Mouse (Mus musculus): ENCODE measurements around the gene Kcnq5. TPM values are rescaled to one million over a fixed set of nuclear protein-coding genes. Genes with fewer than 3 reads are reported as not detected.
"Not testable (repeated sequence)": the region's sequence is repeated elsewhere in the genome, so short reads cannot be mapped to it uniquely, and the experiment has no call there.

Kcnq5 gene
- polyA plus RNA-seq, 1 experiment from 2014 or later: 0.30 TPM

GRCm38 (mm10) chr1:21567397-21567796 lies 394.3 kb downstream of the Kcnq5 start:
- not testable (repeated sequence) for H3K27ac ChIP-seq (ENCODE audit: low read depth, low read length); H3K27me3 ChIP-seq (ENCODE audit: control insufficient read depth, insufficient read depth, low read length); H3K4me3 ChIP-seq (ENCODE audit: low read depth, low read length); DNase-seq (ENCODE audit: low spot score, missing footprints); H3K36me3 ChIP-seq (ENCODE audit: control insufficient read depth, insufficient read depth, low read length); ATAC-seq (ENCODE audit: low FRiP score); H3K9me3 ChIP-seq (ENCODE audit: control insufficient read depth, low read length); H3K4me1 ChIP-seq (ENCODE audit: control insufficient read depth, insufficient read depth, low read length); H3K4me2 ChIP-seq; H3K9ac ChIP-seq (ENCODE audit: low read length)
- WGBS: 91% methylated on average over 2 of the region's 2 CpGs

- WGBS: 83% methylated on average over 6 of the region's 6 CpGs
- H3K4me2 ChIP-seq: no peak overlapping the region
- H3K9me3 ChIP-seq (ENCODE audit: control insufficient read depth, low read length): no peaks in the 10 kb centered on the region
- H3K4me3 ChIP-seq (ENCODE audit: low read depth, low read length): no peak overlapping the region
- DNase-seq (ENCODE audit: low spot score, missing footprints) (no peak), ATAC-seq (ENCODE audit: low FRiP score) (no peak)
- H3K4me1 ChIP-seq (ENCODE audit: control insufficient read depth, insufficient read depth, low read length): no peaks in the 10 kb centered on the region
- no peaks in the 10 kb centered on the region for H3K36me3 ChIP-seq (ENCODE audit: control insufficient read depth, insufficient read depth, low read length)
- H3K27ac ChIP-seq (ENCODE audit: low read depth, low read length): no peak overlapping the region
- no peaks in the 10 kb centered on the region for H3K27me3 ChIP-seq (ENCODE audit: control insufficient read depth, insufficient read depth, low read length)
- H3K9ac ChIP-seq (ENCODE audit: low read length): no peak overlapping the region
Observed at GRCm38 (mm10) chr1:21554630-21555029, 407.1 kb downstream of the Kcnq5 start.

DNA sequence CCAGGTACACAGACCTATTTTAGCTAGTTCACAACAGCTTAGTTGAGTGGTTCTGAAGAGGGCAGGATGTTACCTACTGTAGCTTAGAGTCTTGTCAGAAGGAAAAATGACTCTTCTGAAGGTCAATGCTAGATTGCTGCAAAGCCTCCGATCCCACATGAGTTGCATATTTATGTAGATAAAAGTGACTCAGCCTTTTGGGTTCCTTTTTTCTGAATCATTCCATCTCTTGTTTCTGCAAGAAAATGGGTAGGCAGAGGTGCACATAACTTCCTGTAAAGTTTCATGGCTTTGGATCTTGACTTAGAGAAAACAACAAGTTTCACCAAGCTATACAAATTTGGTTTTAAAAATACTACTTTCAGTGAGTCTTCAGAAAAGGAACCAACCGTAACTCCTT lies 409.0 kb downstream of the Kcnq5 start:
- no peak for ATAC-seq (ENCODE audit: low FRiP score)

GRCm38 (mm10) chr1:21543909-21544308 lies 417.8 kb downstream of the Kcnq5 start:
- no peak for ATAC-seq (ENCODE audit: low FRiP score)
- no peak for DNase-seq (ENCODE audit: low spot score, missing footprints)

More for the DNA sequence above, 409.0 kb downstream of the Kcnq5 start:
- Histone ChIP-seq H3K9ac (ENCODE audit: low read length) (no peak overlapping the region), H3K4me2 (no peak overlapping the region), H3K4me1 (ENCODE audit: control insufficient read depth, insufficient read depth, low read length) (no peaks in the 10 kb centered on the region), H3K9me3 (ENCODE audit: control insufficient read depth, low read length) (no peaks in the 10 kb centered on the region), H3K36me3 (ENCODE audit: control insufficient read depth, insufficient read depth, low read length) (no peaks in the 10 kb centered on the region), H3K27me3 (ENCODE audit: control insufficient read depth, insufficient read depth, low read length) (no peaks in the 10 kb centered on the region), H3K27ac (ENCODE audit: low read depth, low read length) (no peak overlapping the region), H3K4me3 (ENCODE audit: low read depth, low read length) (no peak overlapping the region)
- no peak for DNase-seq (ENCODE audit: low spot score, missing footprints)
- WGBS: 95% methylated on average over 2 of the region's 2 CpGs

GRCm38 (mm10) chr1:21539486-21539885 lies 422.3 kb downstream of the Kcnq5 start:
- no peak overlapping the region for H3K4me2 ChIP-seq
- no peak overlapping the region for H3K27ac ChIP-seq (ENCODE audit: low read depth, low read length)
- no peaks in the 10 kb centered on the region for H3K9me3 ChIP-seq (ENCODE audit: control insufficient read depth, low read length)
- H3K4me3 ChIP-seq (ENCODE audit: low read depth, low read length): no peak overlapping the region
- no peaks in the 10 kb centered on the region for H3K36me3 ChIP-seq (ENCODE audit: control insufficient read depth, insufficient read depth, low read length)
- H3K9ac ChIP-seq (ENCODE audit: low read length): no peak overlapping the region
- WGBS: 91% methylated on average over 2 of the region's 2 CpGs
- H3K27me3 ChIP-seq (ENCODE audit: control insufficient read depth, insufficient read depth, low read length): no peaks in the 10 kb centered on the region
- DNase-seq (ENCODE audit: low spot score, missing footprints) (no peak), ATAC-seq (ENCODE audit: low FRiP score) (no peak)
- H3K4me1 ChIP-seq (ENCODE audit: control insufficient read depth, insufficient read depth, low read length): no peaks in the 10 kb centered on the region

More at GRCm38 (mm10) chr1:21543909-21544308, 417.8 kb downstream of the Kcnq5 start:
- H3K36me3 ChIP-seq (ENCODE audit: control insufficient read depth, insufficient read depth, low read length): no peaks in the 10 kb centered on the region
- H3K9me3 ChIP-seq (ENCODE audit: control insufficient read depth, low read length): no peaks in the 10 kb centered on the region
- no peak overlapping the region for H3K4me2 ChIP-seq
- no peaks in the 10 kb centered on the region for H3K27me3 ChIP-seq (ENCODE audit: control insufficient read depth, insufficient read depth, low read length)
- no peak overlapping the region for H3K27ac ChIP-seq (ENCODE audit: low read depth, low read length)
- H3K4me1 ChIP-seq (ENCODE audit: control insufficient read depth, insufficient read depth, low read length): no peaks in the 10 kb centered on the region
- H3K4me3 ChIP-seq (ENCODE audit: low read depth, low read length): no peak overlapping the region
- H3K9ac ChIP-seq (ENCODE audit: low read length): no peak overlapping the region

- H3K4me1 ChIP-seq (ENCODE audit: control insufficient read depth, insufficient read depth, low read length): no peaks in the 10 kb centered on the region
- H3K9ac ChIP-seq (ENCODE audit: low read length): no peak overlapping the region
- H3K27ac ChIP-seq (ENCODE audit: low read depth, low read length): no peak overlapping the region
- H3K4me2 ChIP-seq: no peak overlapping the region
- H3K27me3 ChIP-seq (ENCODE audit: control insufficient read depth, insufficient read depth, low read length): no peaks in the 10 kb centered on the region
- ATAC-seq (ENCODE audit: low FRiP score): no peak
- H3K4me3 ChIP-seq (ENCODE audit: low read depth, low read length): no peak overlapping the region
- WGBS: 82% methylated on average over 1 of the region's 1 CpGs
- no peaks in the 10 kb centered on the region for H3K9me3 ChIP-seq (ENCODE audit: control insufficient read depth, low read length)
- no peak for DNase-seq (ENCODE audit: low spot score, missing footprints)
- no peaks in the 10 kb centered on the region for H3K36me3 ChIP-seq (ENCODE audit: control insufficient read depth, insufficient read depth, low read length)
Observed at GRCm38 (mm10) chr1:21530823-21531222, 430.9 kb downstream of the Kcnq5 start.

- WGBS: 85% methylated on average over 10 of the region's 10 CpGs
- no peak overlapping the region for H3K4me3 ChIP-seq (ENCODE audit: low read depth, low read length)
- H3K9ac ChIP-seq (ENCODE audit: low read length): no peak overlapping the region
- no peak overlapping the region for H3K4me2 ChIP-seq
- H3K27ac ChIP-seq (ENCODE audit: low read depth, low read length): no peak overlapping the region
- ATAC-seq (ENCODE audit: low FRiP score) (no peak), DNase-seq (ENCODE audit: low spot score, missing footprints) (no peak)
- H3K27me3 ChIP-seq (ENCODE audit: control insufficient read depth, insufficient read depth, low read length): no peaks in the 10 kb centered on the region
- H3K4me1 ChIP-seq (ENCODE audit: control insufficient read depth, insufficient read depth, low read length): no peaks in the 10 kb centered on the region
- no peaks in the 10 kb centered on the region for H3K9me3 ChIP-seq (ENCODE audit: control insufficient read depth, low read length)
- no peaks in the 10 kb centered on the region for H3K36me3 ChIP-seq (ENCODE audit: control insufficient read depth, insufficient read depth, low read length)
Observed at GRCm38 (mm10) chr1:21521995-21522394, 439.7 kb downstream of the Kcnq5 start.

DNA sequence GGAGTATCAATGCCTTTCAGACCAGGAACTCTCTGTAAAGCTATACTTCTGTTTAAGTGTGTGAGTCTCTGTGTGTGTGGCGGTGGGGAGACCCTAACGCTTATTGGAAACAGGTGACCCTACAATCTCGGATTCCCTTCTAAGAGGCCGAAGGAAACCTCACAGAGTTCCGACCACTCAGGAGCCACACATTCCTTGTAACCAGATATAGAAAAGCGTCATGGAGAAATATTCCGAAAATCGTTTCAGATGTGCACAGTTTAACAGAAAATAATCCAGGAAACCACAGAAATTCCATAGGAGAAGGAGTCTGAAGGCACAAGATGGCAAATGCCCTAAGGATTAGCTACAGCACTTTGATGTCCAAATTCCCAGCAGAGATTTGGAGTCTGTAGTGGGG lies 440.3 kb downstream of the Kcnq5 start:
- WGBS: 88% methylated on average over 8 of the region's 8 CpGs
- Histone ChIP-seq H3K27me3 (ENCODE audit: control insufficient read depth, insufficient read depth, low read length) (no peaks in the 10 kb centered on the region), H3K4me2 (no peak overlapping the region)

GRCm38 (mm10) chr1:21520116-21520645 lies 441.6 kb downstream of the Kcnq5 start:
- 88% methylated on average over 10 of the region's 10 CpGs for WGBS
- H3K27me3 ChIP-seq (ENCODE audit: control insufficient read depth, insufficient read depth, low read length): no peaks in the 10 kb centered on the region
- H3K9ac ChIP-seq (ENCODE audit: low read length): no peak overlapping the region
- H3K36me3 ChIP-seq (ENCODE audit: control insufficient read depth, insufficient read depth, low read length): no peaks in the 10 kb centered on the region
- H3K27ac ChIP-seq (ENCODE audit: low read depth, low read length): no peak overlapping the region
- ATAC-seq (ENCODE audit: low FRiP score) (no peak), DNase-seq (ENCODE audit: low spot score, missing footprints) (no peak)
- no peak overlapping the region for H3K4me2 ChIP-seq
- H3K4me1 ChIP-seq (ENCODE audit: control insufficient read depth, insufficient read depth, low read length): no peaks in the 10 kb centered on the region
- no peak overlapping the region for H3K4me3 ChIP-seq (ENCODE audit: low read depth, low read length)
- no peaks in the 10 kb centered on the region for H3K9me3 ChIP-seq (ENCODE audit: control insufficient read depth, low read length)

More for the DNA sequence above, 440.3 kb downstream of the Kcnq5 start:
- H3K9me3 ChIP-seq (ENCODE audit: control insufficient read depth, low read length): no peaks in the 10 kb centered on the region
- DNase-seq (ENCODE audit: low spot score, missing footprints) (no peak), ATAC-seq (ENCODE audit: low FRiP score) (no peak)
- no peaks in the 10 kb centered on the region for H3K36me3 ChIP-seq (ENCODE audit: control insufficient read depth, insufficient read depth, low read length)
- no peak overlapping the region for H3K9ac ChIP-seq (ENCODE audit: low read length)
- H3K27ac ChIP-seq (ENCODE audit: low read depth, low read length): no peak overlapping the region
- no peak overlapping the region for H3K4me3 ChIP-seq (ENCODE audit: low read depth, low read length)
- no peaks in the 10 kb centered on the region for H3K4me1 ChIP-seq (ENCODE audit: control insufficient read depth, insufficient read depth, low read length)

Data from midbrain, embryonic 11.5 days (tissue).